Mouse (Mus musculus) NIH3T3 (cell line): ENCODE measurements around the gene Grm2.

Experiments used
- DNase-seq: peaks from one replicate; pipeline ENCODE4 v3.0.0-alpha.2; 2012; ENCODE audit warnings: low read depth

Gene Grm2

DNA sequence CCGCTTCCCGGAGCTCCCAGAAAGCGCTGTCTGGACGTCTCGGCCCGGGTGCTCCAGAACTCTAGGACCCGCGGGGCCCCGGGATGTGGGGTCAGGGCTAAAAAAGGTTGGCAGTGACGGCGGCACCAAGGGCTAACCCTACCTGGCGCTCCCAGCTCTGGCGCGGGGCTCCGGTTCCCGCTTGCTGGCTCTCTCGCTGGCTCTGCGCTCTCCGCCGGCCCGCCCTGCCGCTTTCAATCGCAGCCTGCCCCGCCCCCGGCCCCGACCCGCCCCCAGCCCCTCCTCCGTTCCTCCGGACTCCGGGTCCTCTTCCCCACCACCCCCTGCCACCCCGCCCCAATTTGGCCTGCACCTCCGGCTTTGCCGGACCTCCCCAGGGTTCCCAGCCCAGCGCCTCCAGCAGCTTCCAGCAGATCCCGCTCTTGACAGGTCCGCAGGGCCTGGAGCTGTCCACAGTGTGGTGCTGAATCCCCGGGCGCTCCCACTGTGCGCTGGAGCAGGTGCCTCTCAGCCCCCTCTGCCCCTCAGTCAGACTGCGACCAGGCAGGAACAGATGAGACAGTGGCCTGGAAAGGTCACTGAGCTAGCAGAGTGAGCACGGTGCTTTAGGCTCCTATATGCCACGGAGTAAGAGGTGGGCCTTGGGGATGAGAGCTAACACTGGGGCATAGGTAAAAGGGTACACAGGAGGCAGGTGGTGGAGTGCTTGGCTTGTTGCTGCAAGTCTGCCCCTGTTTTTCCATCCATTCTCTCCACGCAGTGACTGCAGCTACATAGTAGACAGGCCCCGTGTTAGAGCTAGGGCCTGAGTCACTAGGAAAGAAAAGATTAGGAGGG is at the start of gene Grm2:
Grm2 (minus strand) TSS at position 199 of the 837 bp plus-strand sequence.
- peak; percentile 26 for DNase-seq

DNA sequence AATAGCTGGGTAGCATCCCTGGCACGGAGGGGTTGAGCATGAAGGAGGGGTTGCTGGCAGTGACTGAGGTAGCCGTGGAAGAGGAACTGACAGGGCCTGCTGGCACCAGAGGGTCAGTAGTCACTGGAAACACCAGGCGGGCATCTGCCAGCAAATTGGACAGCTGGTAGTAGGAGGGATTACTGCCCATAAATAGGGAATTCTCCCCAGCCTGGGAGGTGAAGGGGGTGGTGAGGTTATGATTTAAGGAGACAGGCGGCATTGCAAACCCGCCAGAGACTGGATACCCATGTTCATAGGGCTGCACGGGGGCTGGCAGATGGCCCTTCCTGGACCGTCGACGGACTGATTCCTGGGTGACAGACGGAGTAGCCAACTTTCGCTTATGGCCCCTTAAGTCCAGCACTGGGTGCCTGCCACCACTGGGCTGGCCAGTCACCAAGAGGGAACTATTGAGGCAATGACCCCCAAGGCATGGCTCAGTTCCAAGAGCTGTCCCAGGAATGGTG is 37.1 kb upstream of the Grm2 start:
- no peak for DNase-seq

DNA sequence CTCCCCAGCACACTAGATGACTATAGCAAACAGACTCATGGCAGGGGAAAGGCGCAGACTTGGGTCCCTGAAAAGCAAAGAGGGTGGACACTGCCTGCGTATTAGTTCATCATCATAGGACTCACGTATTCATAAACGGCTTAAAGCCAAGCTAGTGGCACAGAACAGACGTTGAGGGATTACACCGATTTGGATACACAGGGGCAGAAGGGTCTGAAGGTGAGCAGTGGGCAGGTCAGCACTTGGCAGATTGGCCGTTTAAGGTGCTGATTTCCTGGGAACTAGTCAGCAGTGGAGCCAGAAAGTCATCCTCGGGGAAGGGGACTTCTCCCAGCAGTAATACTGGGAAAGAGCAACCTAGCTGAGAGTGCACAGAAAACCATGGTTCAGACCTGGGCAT is 33.0 kb upstream of the Grm2 start:
- no peak for DNase-seq

DNA sequence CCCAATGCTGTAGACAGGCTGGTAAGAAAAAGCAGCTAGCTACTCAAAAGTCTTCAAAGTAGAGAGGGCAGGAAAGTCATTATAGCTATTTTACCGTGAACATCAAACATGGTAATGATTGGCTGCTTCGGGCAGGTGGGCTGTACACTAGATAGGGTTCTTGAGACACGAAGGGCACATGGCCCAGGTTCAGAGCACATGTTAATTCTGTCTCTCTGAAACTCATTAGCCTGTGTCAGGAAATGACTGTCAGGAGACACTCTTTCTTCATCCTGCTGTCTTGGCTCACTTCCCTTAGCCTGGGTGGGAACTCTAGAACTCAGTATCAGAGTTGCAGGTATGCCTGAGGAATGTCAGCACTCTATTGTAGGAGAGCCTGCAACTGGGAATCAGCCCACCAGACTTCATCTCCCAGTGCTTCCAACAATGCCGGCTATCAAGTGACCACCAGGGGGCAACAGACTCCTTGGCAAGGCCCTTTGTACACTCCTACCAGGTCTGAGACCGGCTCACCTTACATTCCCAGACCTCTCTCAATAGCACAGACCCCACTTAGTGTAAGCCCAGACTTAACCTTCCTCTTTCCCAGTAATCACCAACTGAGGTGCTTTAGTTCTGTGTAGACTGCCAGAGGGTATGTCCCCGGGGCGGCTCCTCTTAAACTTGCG is 31.2 kb upstream of the Grm2 start:
- DNase-seq: peak; percentile 82

DNA sequence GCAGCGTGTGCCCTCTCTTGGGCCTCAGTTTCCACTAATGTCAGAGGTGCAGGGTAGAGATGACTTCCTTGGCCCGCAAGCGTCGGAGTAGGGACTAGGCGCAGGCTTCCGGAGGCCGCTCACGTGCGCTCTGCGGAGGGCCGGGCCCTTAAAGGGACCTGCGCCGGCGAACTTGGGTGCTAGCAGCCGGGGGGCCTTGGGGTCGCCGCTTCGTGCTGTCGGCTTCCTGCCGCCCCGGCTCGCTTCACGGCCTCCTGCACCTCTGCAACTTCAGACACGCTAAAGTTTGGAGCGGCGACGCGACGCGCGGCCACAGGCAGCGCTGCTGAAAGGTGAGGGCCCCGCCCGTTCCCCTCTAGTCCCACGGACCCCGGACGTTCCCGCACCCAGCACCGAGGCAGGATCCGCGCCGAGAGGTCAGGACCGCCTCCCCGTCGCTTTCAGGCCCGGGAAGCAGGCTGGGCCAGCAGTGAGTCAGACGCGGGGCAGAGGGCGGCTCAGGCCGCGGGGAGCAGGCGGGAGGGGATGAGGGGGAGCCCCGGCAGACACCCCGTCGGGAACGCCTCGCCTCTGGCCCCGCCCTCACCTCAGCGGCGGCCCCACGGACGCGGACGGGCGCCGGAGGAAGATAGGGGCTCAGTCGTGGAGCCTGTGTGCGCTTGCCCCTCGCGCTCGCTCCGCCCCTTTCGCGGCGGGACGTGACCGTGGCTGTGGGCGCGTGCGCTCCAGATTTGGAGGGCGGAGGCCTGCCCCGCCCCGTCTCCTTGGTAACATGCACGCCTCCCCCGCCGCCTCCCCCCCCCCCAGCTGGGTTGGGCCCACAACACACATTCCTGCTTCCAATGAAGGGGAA is 29.6 kb upstream of the Grm2 start, which contains the start of gene Tex264:
Tex264 (minus strand) TSS at position 679 of the 853 bp plus-strand sequence.
- peak; percentile 92 for DNase-seq

DNA sequence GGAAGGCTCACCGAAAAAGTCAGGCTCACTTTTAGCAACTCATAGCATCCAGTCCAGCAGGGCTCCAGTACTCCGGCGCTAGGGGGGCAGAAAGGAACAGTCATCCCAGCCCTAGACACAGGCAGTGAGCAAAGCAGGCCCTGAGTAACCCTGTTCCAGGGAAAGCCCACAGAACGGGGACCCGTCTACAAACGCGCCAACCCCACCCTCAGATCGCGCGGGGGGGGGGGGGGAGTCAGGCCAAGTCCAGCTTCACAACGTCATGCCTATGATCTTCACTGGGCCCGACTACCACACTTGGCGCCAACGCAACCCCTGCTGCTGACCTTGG is 29.0 kb upstream of the Grm2 start:
- DNase-seq: peak; percentile 41

DNA sequence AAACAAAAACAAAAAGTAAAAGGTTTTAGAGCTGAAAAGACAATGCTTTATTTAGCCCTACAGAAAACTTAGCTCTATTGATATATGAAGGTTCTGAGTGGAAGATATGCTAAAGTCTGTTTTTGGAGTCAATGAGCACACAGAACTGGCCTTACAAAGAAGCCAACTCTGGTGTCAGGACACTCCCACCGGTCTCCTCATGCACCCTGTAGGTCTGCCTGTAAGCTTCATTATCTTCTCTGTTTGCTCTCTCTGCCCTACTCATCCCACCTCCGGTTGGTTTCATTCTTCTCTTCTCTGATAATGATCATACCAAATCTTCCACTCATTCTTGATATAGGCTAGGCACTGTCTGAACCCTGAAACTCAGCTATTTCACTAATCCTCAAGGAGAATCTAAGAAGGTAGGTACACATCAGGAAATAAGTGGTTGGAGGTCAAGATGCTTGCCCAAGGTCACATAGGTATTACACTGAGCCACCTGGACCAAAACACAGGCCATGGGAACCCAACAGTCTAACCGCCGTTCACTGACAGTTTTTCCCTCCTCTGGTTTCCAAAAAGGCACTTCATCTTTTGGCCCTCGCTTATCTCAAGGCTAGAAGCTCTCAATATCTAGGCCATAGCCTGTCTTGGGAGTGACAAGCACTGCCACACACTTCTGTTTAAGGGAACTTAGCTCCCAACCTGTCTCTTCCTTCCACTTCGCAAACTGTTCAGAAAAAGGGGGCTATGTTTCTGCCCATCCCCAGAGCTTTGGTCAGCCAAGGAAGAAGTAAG is 28.4 kb upstream of the Grm2 start:
- DNase-seq: no peak

DNA sequence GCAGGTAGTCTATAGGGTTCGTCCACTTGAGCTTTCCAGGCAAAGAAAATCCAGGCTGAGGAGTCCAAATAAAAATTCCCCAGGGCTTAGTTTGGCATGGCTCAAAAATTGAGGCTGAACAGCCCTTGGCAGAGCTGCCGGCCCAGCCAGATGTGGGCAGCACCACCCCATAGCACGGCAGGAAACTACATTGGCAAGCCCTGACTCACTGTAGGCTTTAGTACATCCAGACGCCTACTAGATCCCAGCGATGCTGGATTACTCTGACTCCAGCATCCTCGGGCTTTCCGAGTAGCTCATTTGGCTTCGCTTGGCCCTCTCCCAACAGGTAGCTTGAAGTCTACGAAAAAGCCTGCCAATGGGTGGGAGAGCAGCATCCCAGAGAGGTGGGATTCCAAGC is 25.1 kb upstream of the Grm2 start:
- DNase-seq: peak; percentile 83

DNA sequence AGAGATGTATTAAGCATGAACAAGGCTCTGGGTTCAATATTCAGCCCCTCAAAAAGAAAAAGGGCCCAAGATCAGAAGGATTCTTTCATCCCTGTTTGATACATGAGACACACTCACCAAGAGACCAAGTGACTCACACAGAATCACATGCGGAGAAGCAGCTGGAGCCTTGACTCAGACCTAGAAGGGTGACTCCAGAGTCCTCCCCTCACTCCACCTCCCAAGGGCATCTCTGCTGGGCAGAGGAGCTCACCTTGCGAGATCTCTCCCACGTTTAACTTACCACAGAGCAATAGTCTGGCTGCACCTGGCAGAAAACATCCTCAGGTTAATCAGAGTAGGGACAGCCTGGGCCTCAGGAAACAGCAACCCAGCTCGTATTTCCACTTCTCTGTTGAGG is 22.4 kb upstream of the Grm2 start:
- peak; percentile 57 for DNase-seq

DNA sequence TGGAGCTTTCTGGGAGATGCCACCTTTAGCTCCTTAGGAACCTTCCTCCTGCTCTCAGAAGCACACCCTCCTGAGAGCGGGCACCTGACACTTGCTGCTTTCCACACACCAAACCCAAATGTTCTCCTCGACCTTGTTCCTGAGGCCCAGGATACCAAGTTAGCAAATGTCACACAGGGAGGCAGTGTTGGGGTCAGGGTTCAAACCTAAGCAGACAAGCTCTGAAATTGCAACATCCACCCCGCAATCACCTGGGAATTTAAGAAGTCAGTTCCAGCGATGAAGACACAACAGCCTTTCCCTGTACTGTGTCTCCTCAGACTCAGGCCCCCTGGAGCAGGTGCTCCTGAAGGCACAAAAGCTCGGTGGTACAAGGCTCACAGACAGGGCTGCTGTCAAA is 21.8 kb upstream of the Grm2 start:
- DNase-seq: no peak

DNA sequence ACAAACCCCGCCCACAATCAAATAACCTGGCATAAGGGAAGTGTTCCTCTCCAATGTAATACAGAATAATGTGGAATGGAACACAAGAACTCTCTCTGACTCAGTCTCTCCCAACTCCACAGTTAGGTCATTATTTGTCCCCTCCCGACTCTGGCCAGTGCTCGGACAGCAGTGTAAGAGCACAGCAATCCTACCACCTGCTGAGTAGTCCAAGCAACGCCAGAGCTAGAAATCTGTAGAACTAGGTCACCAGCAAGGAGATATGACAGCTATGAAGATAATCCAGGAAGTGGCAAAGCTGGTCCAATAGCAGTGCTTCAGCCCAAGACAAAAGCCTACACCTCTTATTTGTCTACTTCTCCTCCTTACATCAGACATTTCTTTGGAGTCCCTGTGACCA is 20.7 kb upstream of the Grm2 start:
- no peak for DNase-seq

DNA sequence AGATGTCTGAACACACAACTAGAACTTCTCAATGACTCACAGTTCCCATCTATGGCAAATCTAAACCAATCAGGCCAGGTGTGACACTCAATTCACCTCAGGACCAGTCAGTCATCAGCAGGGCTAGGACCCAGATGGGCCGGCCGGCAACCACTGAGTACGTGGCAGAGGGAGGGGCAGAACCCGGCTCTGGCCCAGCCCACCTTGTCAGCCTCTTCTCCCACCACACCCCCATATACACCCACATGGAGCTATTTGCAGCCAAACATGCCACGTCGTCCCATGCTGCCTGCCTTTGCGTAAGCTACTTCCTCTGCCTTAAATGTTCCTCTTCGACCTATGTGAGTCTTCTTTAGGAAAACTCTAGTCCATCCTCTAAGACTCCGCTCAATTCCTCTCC is 20.1 kb upstream of the Grm2 start:
- no peak for DNase-seq

DNA sequence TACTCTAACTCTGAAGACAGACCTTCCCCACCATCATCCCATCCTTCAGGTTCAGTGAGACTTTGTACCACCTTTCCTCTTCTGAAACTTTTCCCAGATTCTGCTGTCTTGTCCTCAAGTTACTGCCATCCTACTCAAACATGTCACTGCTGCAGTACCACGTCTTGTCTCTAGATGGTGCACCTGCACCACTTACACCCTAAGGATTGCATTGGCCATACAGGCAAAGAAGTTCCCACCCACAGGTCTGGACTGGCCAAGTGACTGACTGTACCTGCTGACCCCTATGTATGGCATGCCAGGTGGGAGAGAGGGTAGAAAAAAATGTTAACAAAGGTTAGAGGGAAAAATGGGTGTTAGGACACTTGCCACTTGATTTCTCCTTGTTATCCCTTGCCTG is 19.6 kb upstream of the Grm2 start:
- peak; percentile 89 for DNase-seq

DNA sequence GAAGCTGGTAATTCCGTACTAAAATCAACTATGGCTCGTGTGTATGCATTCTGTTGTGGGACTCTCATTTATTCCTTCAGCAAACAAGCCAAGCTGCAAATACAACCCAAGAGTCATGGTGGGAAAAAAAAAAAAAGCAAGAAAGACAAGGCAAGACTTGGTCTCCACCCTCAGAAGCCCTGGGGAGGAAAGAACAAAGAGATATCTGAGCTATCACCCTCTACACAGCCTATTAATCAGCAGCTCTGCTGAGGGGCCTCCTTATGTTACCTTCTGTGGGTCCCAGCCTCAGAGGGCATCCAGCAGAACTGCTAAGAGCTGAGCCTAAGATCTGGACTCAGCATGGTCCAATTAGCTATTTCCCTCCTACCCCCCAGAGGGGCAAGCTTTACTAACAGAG is 18.0 kb upstream of the Grm2 start:
- DNase-seq: no peak

DNA sequence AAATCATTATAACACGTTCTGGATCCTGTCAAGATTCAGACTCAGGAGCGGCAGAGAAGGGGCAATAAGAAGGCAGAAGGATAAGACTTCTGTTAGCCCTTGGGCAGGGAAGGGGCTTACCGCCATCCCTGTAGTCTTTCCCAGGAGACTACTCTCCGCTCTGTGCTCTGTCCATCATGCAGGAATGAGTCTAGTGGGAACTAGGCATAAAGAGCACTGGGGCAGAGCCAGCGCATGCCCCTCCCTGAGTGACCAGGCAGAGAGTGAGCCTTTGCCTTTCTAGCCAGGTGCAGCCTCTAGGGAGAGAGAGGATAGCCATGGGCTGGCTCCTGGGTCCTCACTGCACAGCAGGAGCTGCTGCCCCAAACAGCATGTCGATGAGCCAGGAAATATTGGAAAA is 9.0 kb upstream of the Grm2 start:
- no peak for DNase-seq

DNA sequence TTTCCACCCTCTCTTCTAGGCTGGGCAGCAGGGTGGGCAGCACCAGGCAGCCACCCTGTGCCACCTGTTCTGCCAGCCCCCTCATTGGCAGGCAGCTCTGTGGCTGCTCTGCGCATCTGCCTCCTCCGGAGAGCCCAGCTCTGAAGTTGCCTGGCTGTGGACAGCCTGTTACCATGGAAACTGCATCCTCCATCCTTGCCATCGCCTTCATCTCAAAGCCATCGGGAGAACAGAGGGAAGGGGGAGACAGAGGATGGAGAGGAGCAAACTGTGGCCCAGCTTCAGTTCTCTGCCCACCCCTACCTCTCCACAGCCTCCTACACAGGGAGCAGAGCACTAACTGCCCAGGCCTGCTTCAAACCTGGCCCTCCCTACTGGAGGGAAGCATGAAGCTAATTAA is 8.6 kb upstream of the Grm2 start:
- DNase-seq: no peak

DNA sequence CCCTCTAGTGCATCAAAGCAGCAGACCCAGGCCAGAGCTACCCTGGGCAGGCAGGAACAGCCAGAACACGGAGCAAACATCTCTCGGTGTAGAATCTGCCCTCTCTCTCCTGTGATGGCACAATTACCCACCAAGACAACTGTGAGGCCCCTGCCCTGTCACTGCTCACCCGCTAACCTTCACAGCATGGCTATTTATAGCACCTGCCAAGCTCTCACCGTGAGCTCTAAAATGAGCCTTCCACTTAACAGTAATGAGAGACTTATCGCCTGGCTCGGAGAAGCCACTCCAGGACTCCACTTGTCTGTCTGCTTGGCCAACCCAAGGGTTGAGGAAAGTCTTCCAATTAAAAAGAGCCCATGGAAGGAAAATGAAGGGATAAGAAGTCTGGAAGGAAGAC is 7.3 kb upstream of the Grm2 start:
- no peak for DNase-seq

DNA sequence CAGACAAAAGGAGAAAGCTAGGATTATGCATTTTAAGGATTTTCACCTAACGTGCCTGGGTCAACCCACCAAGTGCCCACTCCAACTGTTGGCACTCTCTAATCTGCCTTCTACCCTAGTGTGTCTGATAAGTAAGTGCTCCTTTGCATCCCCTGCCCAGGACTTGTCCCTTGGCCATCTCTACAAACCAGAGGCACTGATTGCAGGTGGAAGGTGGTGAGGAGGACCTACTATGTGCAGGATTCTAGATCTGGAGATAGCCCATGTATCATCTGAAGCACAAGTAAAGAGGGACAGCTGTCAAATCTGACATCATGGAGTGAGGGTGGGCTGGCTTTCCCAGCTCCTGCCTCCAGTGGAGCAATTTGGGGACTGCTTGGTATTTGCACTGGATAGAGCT is 4.1 kb upstream of the Grm2 start:
- DNase-seq: no peak

DNA sequence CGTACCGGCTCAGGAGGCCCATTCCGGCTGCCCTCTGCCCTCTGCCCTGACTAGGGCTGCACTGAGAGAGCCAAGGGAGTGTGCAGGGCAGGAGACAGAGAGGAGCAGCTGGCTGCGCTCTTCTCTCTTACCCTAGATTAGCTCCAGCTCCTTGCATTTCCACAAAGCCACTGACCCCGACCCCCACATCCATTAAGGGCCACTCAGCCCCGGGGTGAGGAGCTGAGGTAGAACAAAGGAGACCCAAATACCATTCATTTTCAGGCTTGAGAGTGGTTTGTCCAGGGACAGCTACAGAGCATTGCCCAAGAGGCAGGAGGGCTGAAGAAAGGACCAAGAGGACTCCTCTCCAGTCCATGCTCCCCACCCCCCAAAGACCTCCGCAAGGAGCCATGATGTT is 3.6 kb upstream of the Grm2 start:
- DNase-seq: no peak

DNA sequence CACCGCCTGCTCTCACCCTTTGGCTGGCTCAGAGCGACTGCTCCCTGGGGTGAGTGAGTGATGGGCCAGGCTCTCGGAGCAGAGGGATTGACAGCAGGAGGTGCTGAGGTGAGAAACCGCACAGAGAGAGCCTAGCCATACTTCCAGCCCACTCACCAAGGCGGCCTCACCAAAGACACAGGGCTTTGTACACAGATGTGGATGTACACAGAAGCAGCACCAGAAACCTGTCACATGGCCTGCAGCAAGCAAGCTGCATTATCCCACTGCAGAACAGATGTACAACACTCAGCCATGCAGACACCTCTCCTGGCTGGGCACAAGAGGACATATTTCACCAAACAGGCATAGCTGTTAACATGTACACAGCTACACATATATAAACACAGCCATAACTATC is 1.7 kb upstream of the Grm2 start:
- no peak for DNase-seq

DNA sequence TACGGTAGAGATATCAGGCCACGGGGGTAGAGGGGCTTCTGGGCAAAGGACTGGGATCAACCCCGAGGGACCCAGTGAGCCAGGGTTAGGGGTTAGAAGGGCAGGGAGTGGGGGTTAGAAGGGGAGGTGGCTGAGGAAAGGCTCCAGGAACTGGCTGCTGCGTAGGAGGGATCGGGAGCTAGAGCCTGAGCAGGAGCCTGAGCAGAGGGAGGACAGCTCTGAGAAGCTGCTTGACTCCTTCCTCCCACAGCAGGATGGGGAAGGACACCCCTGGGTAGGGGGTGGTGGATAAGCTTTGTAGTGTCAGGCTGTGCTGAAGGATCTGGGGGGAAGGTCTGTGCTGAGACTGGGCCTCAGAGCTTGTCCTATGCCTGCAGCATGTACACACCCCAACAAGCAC is 938 bp upstream of the Grm2 start:
- DNase-seq: no peak

DNA sequence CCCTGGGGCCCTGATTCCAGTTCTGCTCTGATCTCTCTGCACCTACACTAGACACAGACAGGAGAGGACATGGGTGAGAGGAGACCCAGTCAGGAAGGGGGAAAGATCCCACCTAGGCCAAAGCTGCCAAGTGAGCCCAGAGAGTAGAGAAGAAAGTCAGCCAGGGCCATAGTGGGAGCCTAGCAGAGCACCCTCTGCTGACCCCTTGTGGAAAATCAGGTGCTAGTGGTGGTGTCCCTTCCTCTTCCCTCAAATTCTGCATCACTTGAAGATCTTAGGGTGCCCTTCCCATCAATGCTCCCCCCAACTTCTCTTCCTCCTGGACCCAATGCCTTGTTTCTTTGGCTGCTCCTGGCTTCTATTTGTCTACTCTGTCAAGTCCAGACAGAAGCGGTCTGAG is 3.2 kb downstream of the Grm2 start:
- DNase-seq: peak; percentile 41
